Mouse (Mus musculus) liver, postnatal 0 days (tissue): ENCODE measurements around the gene Ogfod2. TPM values are rescaled to one million over a fixed set of nuclear protein-coding genes. Genes with fewer than 3 reads are reported as not detected.

ENCODE experiments used
- ATAC-seq: fragments of 200-750 bp; cut with Nextera tagmentation; 2 replicates; pipeline ENCODE4 v1.8.0; 2017; ENCODE audit warnings: mild to moderate bottlenecking, moderate library complexity
- DNase-seq: peaks from one replicate; pipeline ENCODE4 v3.0.0-alpha.2; 2016
- H3K27ac ChIP-seq: fragments of 300-500 bp; sonication (generic); 2 replicates; pipeline ENCODE4 v1.5.1; 2014; ENCODE audit warnings: antibody characterized with exemption, moderate library complexity, mild to moderate bottlenecking, low read depth
- H3K27me3 ChIP-seq: fragments of 300-500 bp; sonication (generic); 2 replicates; pipeline ENCODE4 v1.6.1; 2014; ENCODE audit warnings: low read length, control low read depth, mixed read lengths; ENCODE audit not compliant: insufficient read depth
- H3K36me3 ChIP-seq: fragments of 300-500 bp; sonication (generic); replicated peaks from 2 replicates; pipeline ENCODE4 v1.6.1; 2014; ENCODE audit warnings: mild to moderate bottlenecking, control low read depth, low read length, moderate library complexity, mixed read lengths; ENCODE audit not compliant: insufficient read depth
- H3K4me1 ChIP-seq: fragments of 300-500 bp; sonication (generic); 2 replicates; pipeline ENCODE4 v1.6.1; 2014; ENCODE audit warnings: antibody characterized with exemption, mild to moderate bottlenecking, control low read depth; ENCODE audit not compliant: insufficient read depth
- H3K4me2 ChIP-seq: fragments of 300-500 bp; sonication (generic); 2 replicates; pipeline ENCODE4 v1.6.1; 2014; ENCODE audit warnings: low read depth, mild to moderate bottlenecking, low read length, moderate library complexity, mixed read lengths
- H3K4me3 ChIP-seq: fragments of 300-500 bp; sonication (generic); 2 replicates; pipeline ENCODE4 v1.5.1; 2014; ENCODE audit warnings: low read depth, low read length
- H3K9ac ChIP-seq: fragments of 300-500 bp; sonication (generic); replicated peaks from 2 replicates; pipeline ENCODE4 v1.6.1; 2014; ENCODE audit warnings: mild to moderate bottlenecking, moderate library complexity
- H3K9me3 ChIP-seq: fragments of 300-500 bp; sonication (generic); 2 replicates; pipeline ENCODE4 v1.6.1; 2016; ENCODE audit warnings: mild to moderate bottlenecking, control low read depth, low read length, mixed read lengths
- CTCF ChIP-seq: sonication (generic); IDR thresholded peaks from 2 replicates; pipeline ENCODE4 v1.5.1; 2016; ENCODE audit warnings: antibody characterized with exemption, low read depth
- EP300 ChIP-seq: IDR thresholded peaks from 2 replicates; pipeline ENCODE4 v1.6.1; 2016; ENCODE audit warnings: antibody characterized with exemption, low read depth, mild to moderate bottlenecking
- WGBS: fragments of 180-500 bp; shearing (Covaris S2); extraction: QIAGEN DNeasy Blood & Tissue Kit; methylation state at CpG from one replicate; pipeline ENCODE4 v1.1.7; 2014; ENCODE audit not compliant: insufficient replicate concordance; 5-methylcytosine and 5-hydroxymethylcytosine counted together
- polyA plus RNA-seq: library from polyadenylated mRNA; unstranded; fragments of >200 nt; fragmentation: Nextera tagmentation; extraction: Ambion mirVana; gene quantifications from 2 replicates; pipeline ENCODE4 v1.2.1, GENCODE M21; 2015

Gene Ogfod2
- polyA plus RNA-seq, result 14.9 and 16.8 TPM in 2 replicates

DNA sequence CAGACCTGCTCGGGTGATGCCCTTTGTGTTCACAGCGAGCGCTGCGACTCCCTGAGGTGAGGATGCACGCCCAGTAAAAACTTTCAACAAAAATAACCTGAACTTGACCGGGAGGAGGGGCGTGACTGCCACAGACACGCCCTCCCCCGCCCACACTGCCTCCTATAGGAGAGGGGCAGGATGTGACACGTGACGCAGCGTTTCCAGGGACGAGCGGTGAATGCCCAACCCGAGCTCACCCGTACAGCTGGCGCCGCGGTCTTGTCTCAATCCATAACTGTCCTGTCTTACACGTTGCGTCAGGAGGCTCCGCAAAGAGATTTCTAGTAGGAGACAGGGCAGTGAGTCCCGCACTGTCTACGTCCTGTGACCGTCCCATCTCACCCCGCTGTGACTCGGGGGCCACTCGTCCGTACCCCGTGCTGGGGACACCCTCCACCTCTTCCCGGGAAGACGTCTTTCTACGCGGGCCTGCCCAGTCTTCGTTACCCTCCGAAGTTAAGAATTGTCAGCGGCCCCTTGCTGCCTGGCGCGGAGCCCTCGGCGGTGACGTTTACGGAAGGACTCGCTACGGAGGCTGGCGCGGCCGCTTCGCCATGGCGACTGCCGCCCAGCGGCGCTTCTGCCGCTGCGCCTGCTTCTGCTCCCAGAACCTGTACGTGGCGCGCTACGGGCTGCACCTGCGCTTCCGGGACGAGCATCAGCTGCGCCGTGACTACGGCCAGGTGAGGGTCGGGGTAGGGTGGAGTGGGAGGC, at the start of gene Ogfod2:
Ogfod2 (plus strand) TSS at position 556 of the 756 bp plus-strand sequence.
- peak within 1 kb of the TSS; percentile 79 for H3K4me3 ChIP-seq
- DNase-seq (peak; percentile 99), ATAC-seq (peak; percentile 96)
- H3K27me3 ChIP-seq, result no peaks in the 10 kb centered on the region
- no peaks in the 10 kb centered on the region for H3K9me3 ChIP-seq
- no peak; the same call in 1 of the 2 replicates for TF ChIP-seq EP300
- peak; percentile 69 for TF ChIP-seq CTCF
- peak within 1 kb of the TSS; percentile 96 for H3K27ac ChIP-seq
- under 1% methylated on average over 66 of the region's 66 CpGs for WGBS
- H3K36me3 ChIP-seq, result peaks cover 7% of the 10 kb centered on the region; the same call in 1 of the 2 replicates
- H3K4me1 ChIP-seq, result peaks cover 12% of the 10 kb centered on the region
- H3K4me2 ChIP-seq, result peak within 1 kb of the TSS; percentile 92
- H3K9ac ChIP-seq, result peak within 1 kb of the TSS; percentile 79

DNA sequence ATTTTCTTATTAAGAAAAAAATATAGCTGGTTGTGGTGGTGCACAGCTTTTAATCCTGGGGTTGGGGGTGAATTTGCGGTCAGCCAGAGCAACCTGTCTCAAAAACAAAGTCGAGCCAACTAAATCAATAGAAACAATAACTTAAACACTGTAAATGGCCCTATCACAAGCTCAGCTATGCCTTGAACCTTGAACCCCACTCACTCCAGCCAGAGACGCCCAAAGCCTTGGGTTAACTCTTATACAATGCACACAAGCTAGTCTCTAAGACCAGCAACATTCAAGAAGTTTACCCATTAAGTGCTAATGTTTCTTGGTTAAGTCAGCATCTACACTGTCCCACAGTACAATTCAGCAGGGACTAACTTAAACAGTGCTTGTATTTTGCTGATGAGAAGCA, 42.4 kb upstream of the Ogfod2 start:
- no peak overlapping the region for H3K4me3 ChIP-seq
- H3K9me3 ChIP-seq, result no peaks in the 10 kb centered on the region
- no peaks in the 10 kb centered on the region for H3K27me3 ChIP-seq
- no peak overlapping the region for H3K4me2 ChIP-seq
- TF ChIP-seq EP300 (no peak), CTCF (no peak)
- 60% methylated on average over 3 of the region's 3 CpGs for WGBS
- ATAC-seq (no peak), DNase-seq (no peak)
- no peak overlapping the region for H3K9ac ChIP-seq
- no peak overlapping the region for H3K27ac ChIP-seq
- H3K4me1 ChIP-seq, result peaks cover 8% of the 10 kb centered on the region; the same call in 1 of the 2 replicates
- H3K36me3 ChIP-seq, result no peaks in the 10 kb centered on the region

DNA sequence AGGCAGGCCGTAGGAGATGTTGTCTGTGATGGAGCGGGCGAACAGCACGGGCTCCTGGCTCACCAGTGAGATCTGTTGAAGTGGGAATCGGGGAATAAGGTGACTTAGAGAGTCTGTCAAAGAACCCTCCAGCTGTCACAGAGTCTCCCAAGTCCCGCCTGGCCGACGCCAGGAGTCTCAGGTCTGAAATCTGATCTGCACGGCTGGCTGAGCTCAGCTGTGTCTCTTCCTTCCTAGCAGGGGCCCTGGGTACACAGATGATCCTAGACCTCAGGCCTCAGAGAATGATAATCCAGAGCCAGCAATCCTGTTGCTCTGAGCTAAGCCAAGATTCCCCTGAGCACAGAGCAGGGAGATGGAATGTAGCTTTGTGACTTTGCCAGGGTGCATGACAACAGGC, 38.4 kb upstream of the Ogfod2 start:
- ATAC-seq (no peak), DNase-seq (no peak)
- TF ChIP-seq CTCF (no peak), EP300 (no peak)
- H3K9me3 ChIP-seq, result no peaks in the 10 kb centered on the region
- whole genome bisulfite sequencing, result 60% methylated on average over 9 of the region's 9 CpGs
- H3K27me3 ChIP-seq, result no peaks in the 10 kb centered on the region
- H3K27ac ChIP-seq, result no peak overlapping the region
- H3K4me3 ChIP-seq, result no peak overlapping the region
- 0 out of 2 replicates have a peak overlapping the region, but pooled peaks have one; percentile 3 for H3K9ac ChIP-seq
- H3K36me3 ChIP-seq, result no peaks in the 10 kb centered on the region
- H3K4me2 ChIP-seq, result no peak overlapping the region
- H3K4me1 ChIP-seq, result peaks cover 26% of the 10 kb centered on the region

DNA sequence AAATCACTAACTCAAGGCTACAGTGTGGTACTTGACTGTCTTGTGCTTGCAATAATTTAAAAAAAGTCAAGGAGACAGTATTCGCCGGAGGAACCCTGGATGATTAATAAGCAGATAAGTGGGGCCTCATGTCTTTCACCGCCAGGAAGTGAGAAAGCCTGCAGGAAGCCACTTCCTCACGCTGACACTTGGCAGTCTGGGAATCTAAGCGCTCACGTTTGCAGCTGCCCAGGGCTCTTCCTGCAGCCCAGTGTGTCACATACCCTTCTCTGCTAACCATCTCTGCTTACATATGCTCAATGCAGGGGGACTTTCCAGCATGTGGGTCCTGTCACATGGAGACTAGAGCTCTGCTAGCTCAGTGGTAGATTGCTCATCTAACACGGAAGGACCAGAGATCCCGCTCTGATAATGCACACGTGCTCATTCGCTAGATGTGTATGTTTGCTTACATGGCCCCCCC, 37.2 kb upstream of the Ogfod2 start:
- H3K27ac ChIP-seq, result no peak overlapping the region

DNA sequence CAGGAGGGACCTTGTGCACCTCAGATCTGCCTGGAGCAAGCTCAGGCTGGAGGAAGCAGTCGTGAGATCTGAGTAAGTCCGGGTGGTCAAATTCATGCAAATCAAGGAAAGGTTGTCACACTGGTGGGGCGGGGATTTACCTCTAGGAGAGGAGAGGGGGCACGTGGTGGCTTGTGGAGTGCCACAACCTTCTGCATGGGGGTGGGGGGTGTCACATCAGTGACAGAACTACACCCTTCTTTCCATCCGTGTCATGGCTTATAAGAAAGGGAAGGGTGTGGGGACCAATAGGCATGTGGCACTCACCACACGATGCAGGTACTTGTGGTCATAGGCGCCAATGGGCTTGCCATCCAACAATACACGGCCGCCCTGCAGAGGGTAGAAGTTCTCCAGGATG, 36.4 kb upstream of the Ogfod2 start:
- TF ChIP-seq CTCF (no peak), EP300 (no peak)
- Histone ChIP-seq H3K36me3 (no peaks in the 10 kb centered on the region), H3K4me2 (no peak overlapping the region), H3K27ac (no peak overlapping the region), H3K9me3 (no peaks in the 10 kb centered on the region), H3K27me3 (no peaks in the 10 kb centered on the region), H3K4me3 (no peak overlapping the region), H3K4me1 (peaks cover 30% of the 10 kb centered on the region), H3K9ac (no peak overlapping the region)
- ATAC-seq, result no peak
- 55% methylated on average over 9 of the region's 9 CpGs for WGBS
- DNase-seq, result no peak

More for the DNA sequence above, 37.2 kb upstream of the Ogfod2 start:
- Histone ChIP-seq H3K9ac (no peak overlapping the region), H3K4me2 (no peak overlapping the region), H3K36me3 (no peaks in the 10 kb centered on the region), H3K27me3 (no peaks in the 10 kb centered on the region), H3K4me3 (no peak overlapping the region), H3K9me3 (no peaks in the 10 kb centered on the region), H3K4me1 (peaks cover 30% of the 10 kb centered on the region)
- 0 out of 2 replicates have a peak, but pooled peaks have one; percentile 5 for ATAC-seq
- no peak for TF ChIP-seq CTCF
- TF ChIP-seq EP300, result no peak
- 24% methylated on average over 10 of the region's 10 CpGs for WGBS
- DNase-seq, result no peak

GRCm38 (mm10) chr5:124076559-124076958, 35.5 kb upstream of the Ogfod2 start:
- Histone ChIP-seq H3K36me3 (no peaks in the 10 kb centered on the region), H3K27ac (peak overlapping the region; percentile 34), H3K9me3 (no peaks in the 10 kb centered on the region), H3K4me2 (no peak overlapping the region), H3K9ac (no peak overlapping the region), H3K4me3 (no peak overlapping the region), H3K27me3 (no peaks in the 10 kb centered on the region), H3K4me1 (peaks cover 30% of the 10 kb centered on the region)
- 60% methylated on average over 9 of the region's 9 CpGs for WGBS
- no peak for DNase-seq
- peak; percentile 83 for ATAC-seq
- no peak for TF ChIP-seq EP300
- no peak for TF ChIP-seq CTCF
